Mouse (Mus musculus): ENCODE data around the gene Ibsp.

The Ibsp gene

GRCm38 (mm10) chr5:104298994-104299393 is at the start of gene Ibsp:
Gene Ibsp, plus strand, starts transcription at chr5:104299171.
- DNase-seq (ENCODE audit: low spot score in 2 of 2): no peak

- no peak for DNase-seq (ENCODE audit: low spot score in 2 of 2)
These were observed 47.2 kb upstream of the Ibsp start for GRCm38 (mm10) chr5:104251811-104252210.

GRCm38 (mm10) chr5:104256585-104256984 is 42.4 kb upstream of the Ibsp start:
- DNase-seq (ENCODE audit: low spot score in 2 of 2): no peak

- no peak for DNase-seq (ENCODE audit: low spot score in 2 of 2)
These were observed 37.0 kb upstream of the Ibsp start for GRCm38 (mm10) chr5:104261908-104262461.

- no peak for DNase-seq (ENCODE audit: low spot score in 2 of 2)
These were observed 35.8 kb upstream of the Ibsp start for GRCm38 (mm10) chr5:104263014-104263776.

- DNase-seq (ENCODE audit: low spot score in 2 of 2): no peak
These were observed 4.8 kb upstream of the Ibsp start for GRCm38 (mm10) chr5:104294201-104294600.

- DNase-seq (ENCODE audit: low spot score in 2 of 2): no peak
These were observed 15.1 kb downstream of the Ibsp start for GRCm38 (mm10) chr5:104314073-104314472.

- DNase-seq (ENCODE audit: low spot score in 2 of 2): no peak
These were observed 26.1 kb downstream of the Ibsp start, which contains the start of gene Mepe for GRCm38 (mm10) chr5:104325029-104325428. Gene Mepe, plus strand, starts transcription at chr5:104325329.

- no peak for DNase-seq (ENCODE audit: low spot score in 2 of 2)
These were observed 27.9 kb downstream of the Ibsp start for GRCm38 (mm10) chr5:104326884-104327283.

- DNase-seq (ENCODE audit: low spot score in 2 of 2): no peak
These were observed 28.4 kb downstream of the Ibsp start for GRCm38 (mm10) chr5:104327389-104327788.

- DNase-seq (ENCODE audit: low spot score in 2 of 2): no peak
These were observed 28.9 kb downstream of the Ibsp start for GRCm38 (mm10) chr5:104327876-104328275.

GRCm38 (mm10) chr5:104328317-104328850 is 29.4 kb downstream of the Ibsp start:
- no peak for DNase-seq (ENCODE audit: low spot score in 2 of 2)

- no peak for DNase-seq (ENCODE audit: low spot score in 2 of 2)
These were observed 30.4 kb downstream of the Ibsp start for GRCm38 (mm10) chr5:104329381-104329780.

- no peak for DNase-seq (ENCODE audit: low spot score in 2 of 2)
These were observed 31.1 kb downstream of the Ibsp start for GRCm38 (mm10) chr5:104330088-104330487.

- DNase-seq (ENCODE audit: low spot score in 2 of 2): no peak
These were observed 33.3 kb downstream of the Ibsp start for GRCm38 (mm10) chr5:104332296-104332695.

GRCm38 (mm10) chr5:104333231-104333640 is 34.3 kb downstream of the Ibsp start:
- no peak for DNase-seq (ENCODE audit: low spot score in 2 of 2)

- DNase-seq (ENCODE audit: low spot score in 2 of 2): no peak
These were observed 34.7 kb downstream of the Ibsp start for GRCm38 (mm10) chr5:104333643-104334042.

- DNase-seq (ENCODE audit: low spot score in 2 of 2): no peak
These were observed 35.5 kb downstream of the Ibsp start for GRCm38 (mm10) chr5:104334516-104334915.

GRCm38 (mm10) chr5:104335962-104336361 is 37.0 kb downstream of the Ibsp start:
- DNase-seq (ENCODE audit: low spot score in 2 of 2): peak in 1 of 2 experiments; percentile 31

- peak in 1 of 2 experiments; percentile 45 for DNase-seq (ENCODE audit: low spot score in 2 of 2)
These were observed 38.5 kb downstream of the Ibsp start for GRCm38 (mm10) chr5:104337491-104337890.

GRCm38 (mm10) chr5:104339009-104339408 is 40.0 kb downstream of the Ibsp start:
- no peak for DNase-seq (ENCODE audit: low spot score in 2 of 2)

GRCm38 (mm10) chr5:104339706-104340512 is 40.9 kb downstream of the Ibsp start:
- DNase-seq (ENCODE audit: low spot score in 2 of 2): no peak

Measured in spleen, postnatal 4 days (tissue).